Mouse (Mus musculus) cerebellum, adult 2 months (tissue): ENCODE results near the gene Tnpo2.

Experiments
- CTCF ChIP-seq: fragments of 200-500 bp; IDR thresholded peaks from 2 replicates; pipeline ENCODE4 v1.5.1; 2011; ENCODE audit warnings: low read depth, mild to moderate bottlenecking, control low read depth, low read length, moderate library complexity, borderline replicate concordance; ENCODE audit not compliant: insufficient read depth
- POLR2A ChIP-seq: fragments of 200-500 bp; IDR thresholded peaks from 2 replicates; pipeline ENCODE4 v1.6.1; 2011; ENCODE audit warnings: low read length, control low read depth, borderline replicate concordance; ENCODE audit not compliant: insufficient read depth

- TF ChIP-seq CTCF (no peak), POLR2A (no peak; the same call in 1 of the 2 replicates)
These were observed 23.3 kb downstream of the Tnpo2 start, which contains the start of gene Fbxw9 for GRCm38 (mm10) chr8:85059879-85060616.
